Mouse (Mus musculus) lung, embryonic 16.5 days (tissue): ENCODE measurements at regions not wholly inside any gene's neighbourhood (a gene's known extent, or its start where the extent isn't known, plus 50 kb on each side); places are given as distances from the start of the nearest gene placed in this dataset.

Source experiments
- ATAC-seq: fragments of 200-750 bp; cut with Nextera tagmentation; 2 replicates; pipeline ENCODE4 v1.8.0; 2017; ENCODE audit warnings: low read depth, mild to moderate bottlenecking, moderate library complexity
- H3K27ac ChIP-seq: fragments of 300-500 bp; sonication (generic); 2 replicates; pipeline ENCODE4 v1.5.1; 2014; ENCODE audit warnings: mild to moderate bottlenecking, control low read depth, low read length
- H3K27me3 ChIP-seq: fragments of 300-500 bp; sonication (generic); 2 replicates; pipeline ENCODE4 v1.6.1; 2014; ENCODE audit warnings: low read depth, low read length, mixed read lengths; ENCODE audit not compliant: control insufficient read depth, insufficient read depth
- H3K36me3 ChIP-seq: fragments of 300-500 bp; sonication (generic); 2 replicates; pipeline ENCODE4 v1.6.1; 2014; ENCODE audit warnings: low read length; ENCODE audit not compliant: control insufficient read depth, insufficient read depth
- H3K4me1 ChIP-seq: fragments of 300-500 bp; sonication (generic); replicated peaks from 2 replicates; pipeline ENCODE4 v1.6.1; 2014; ENCODE audit warnings: low read length, mixed read lengths; ENCODE audit not compliant: control insufficient read depth, insufficient read depth
- H3K4me2 ChIP-seq: fragments of 300-500 bp; sonication (generic); 2 replicates; pipeline ENCODE4 v1.6.1; 2014; ENCODE audit warnings: low read depth, low read length, control low read depth
- H3K4me3 ChIP-seq: fragments of 300-500 bp; sonication (generic); 2 replicates; pipeline ENCODE4 v1.5.1; 2014; ENCODE audit warnings: mild to moderate bottlenecking, low read length, control low read depth
- H3K9ac ChIP-seq: fragments of 300-500 bp; sonication (generic); 2 replicates; pipeline ENCODE4 v1.6.1; 2014; ENCODE audit warnings: low read length, control low read depth
- H3K9me3 ChIP-seq: fragments of 300-500 bp; sonication (generic); 2 replicates; pipeline ENCODE4 v1.6.1; 2016; ENCODE audit warnings: low read length; ENCODE audit not compliant: control insufficient read depth
- WGBS: fragments of 180-500 bp; shearing (Covaris S2); extraction: QIAGEN DNeasy Blood & Tissue Kit; methylation state at CpG from one replicate; pipeline ENCODE4 v1.1.7; 2014; 5-methylcytosine and 5-hydroxymethylcytosine counted together

DNA sequence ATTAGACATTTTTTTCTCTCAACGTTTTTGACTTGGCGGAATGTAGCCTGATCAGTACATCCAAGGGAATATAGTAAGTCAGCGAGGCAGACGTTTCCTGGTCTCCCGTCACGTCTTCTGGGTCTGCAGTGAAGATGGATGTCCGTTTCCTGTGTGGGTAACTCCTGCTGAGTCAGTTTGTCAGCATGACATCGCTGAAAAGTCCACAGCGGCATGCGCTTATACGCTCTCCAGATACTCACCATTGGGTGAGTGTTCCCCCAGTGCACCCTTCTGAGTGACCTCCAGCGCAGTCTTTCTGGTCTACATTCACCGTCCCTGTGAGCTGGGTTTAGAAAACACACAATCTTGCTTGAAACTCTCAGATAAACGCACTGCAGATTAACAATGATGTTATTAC, 58.5 kb upstream of the Klf6 start:
- Histone ChIP-seq H3K27me3 (no peaks in the 10 kb centered on the region), H3K4me2 (peak overlapping the region; percentile 2; the same call in 1 of the 2 replicates), H3K9me3 (no peaks in the 10 kb centered on the region), H3K4me3 (no peak overlapping the region), H3K27ac (peak overlapping the region; percentile 86), H3K4me1 (peaks cover 15% of the 10 kb centered on the region), H3K36me3 (no peaks in the 10 kb centered on the region), H3K9ac (no peak overlapping the region)
- WGBS = 36% methylated on average over 14 of the region's 14 CpGs
- ATAC-seq = peak; percentile 26; the same call in 1 of the 2 replicates

DNA sequence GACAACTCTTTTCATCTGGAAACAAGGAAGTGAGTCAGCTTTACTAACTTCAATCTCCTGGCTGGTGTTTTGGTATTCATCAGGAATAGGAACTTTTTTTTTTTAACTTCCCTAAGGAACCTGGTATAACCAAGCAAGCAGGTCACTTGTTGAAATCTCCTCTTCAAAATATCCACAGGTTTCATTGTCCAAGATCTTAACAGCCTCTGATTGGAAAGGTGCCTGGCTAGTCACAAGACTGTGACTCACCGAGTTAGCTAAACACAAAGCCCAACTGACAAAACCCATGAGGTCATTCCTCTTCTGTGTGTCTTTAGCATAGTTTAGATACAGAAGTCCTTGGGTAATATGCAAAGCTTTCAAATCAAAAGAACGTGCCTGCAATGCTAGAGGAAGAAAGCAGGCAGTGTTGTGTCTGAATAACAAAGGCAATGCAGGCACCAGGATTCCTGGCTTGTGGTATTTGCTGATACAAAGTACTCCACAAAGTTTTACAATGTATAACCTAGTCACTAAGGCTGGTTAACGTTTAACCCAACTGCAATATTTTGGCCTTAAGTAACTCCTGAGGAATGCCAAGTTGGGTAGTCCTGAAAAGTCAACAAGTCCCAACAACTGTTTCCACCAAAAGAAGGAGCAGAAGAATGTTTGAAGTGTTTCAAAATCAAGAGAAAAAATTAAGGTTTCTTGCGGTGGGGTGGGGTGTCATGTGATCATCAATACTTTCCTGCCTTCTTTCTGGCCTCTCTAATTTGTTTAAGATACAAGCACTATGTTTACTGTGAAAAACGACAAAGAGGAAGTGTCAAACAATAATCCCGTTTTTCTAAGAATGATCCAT, 57.5 kb upstream of the Klf6 start:
- 16% methylated on average over 6 of the region's 6 CpGs for WGBS
- Histone ChIP-seq H3K4me2 (0 out of 2 replicates have a peak overlapping the region, but pooled peaks have one; percentile 3), H3K36me3 (no peaks in the 10 kb centered on the region), H3K4me1 (peaks cover 15% of the 10 kb centered on the region), H3K9ac (no peak overlapping the region), H3K4me3 (no peak overlapping the region), H3K9me3 (no peaks in the 10 kb centered on the region), H3K27ac (peak overlapping the region; percentile 86), H3K27me3 (no peaks in the 10 kb centered on the region)
- ATAC-seq = peak; percentile 88

DNA sequence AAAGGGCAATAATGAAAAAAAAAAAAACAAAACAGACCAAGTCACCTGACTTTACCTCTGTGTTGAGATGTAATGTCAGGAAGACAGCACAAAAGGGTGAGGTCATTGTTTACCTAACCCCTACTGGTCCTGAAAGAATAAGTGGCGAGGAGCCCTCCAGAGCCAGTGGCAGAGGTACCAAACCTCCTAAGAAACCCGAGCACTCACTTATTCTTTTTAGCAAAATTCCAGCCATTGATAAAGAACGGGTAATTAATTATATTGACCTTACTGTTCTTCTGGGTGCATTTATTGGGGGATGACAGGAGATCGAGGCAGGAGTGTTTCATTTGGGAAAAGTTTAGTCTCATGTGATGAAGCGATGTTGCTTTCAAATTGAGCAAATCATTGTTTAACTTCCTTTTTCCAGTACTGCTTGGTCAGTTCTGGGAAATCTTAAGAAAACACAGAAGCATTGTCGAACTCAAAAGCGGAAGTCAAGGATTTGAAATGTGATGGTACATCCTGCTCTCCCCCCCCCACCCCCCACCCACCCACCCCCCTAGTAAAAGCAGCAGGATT, 56.8 kb upstream of the Klf6 start:
- peak overlapping the region; percentile 86 for H3K27ac ChIP-seq
- no peaks in the 10 kb centered on the region for H3K27me3 ChIP-seq
- ATAC-seq = peak; percentile 52
- no peak overlapping the region for H3K4me2 ChIP-seq
- H3K4me1 ChIP-seq = peaks cover 15% of the 10 kb centered on the region
- no peak overlapping the region; the same call in 1 of the 2 replicates for H3K4me3 ChIP-seq
- no peak overlapping the region for H3K9ac ChIP-seq
- no peaks in the 10 kb centered on the region for H3K36me3 ChIP-seq
- 23% methylated on average over 7 of the region's 7 CpGs for WGBS
- H3K9me3 ChIP-seq = no peaks in the 10 kb centered on the region

DNA sequence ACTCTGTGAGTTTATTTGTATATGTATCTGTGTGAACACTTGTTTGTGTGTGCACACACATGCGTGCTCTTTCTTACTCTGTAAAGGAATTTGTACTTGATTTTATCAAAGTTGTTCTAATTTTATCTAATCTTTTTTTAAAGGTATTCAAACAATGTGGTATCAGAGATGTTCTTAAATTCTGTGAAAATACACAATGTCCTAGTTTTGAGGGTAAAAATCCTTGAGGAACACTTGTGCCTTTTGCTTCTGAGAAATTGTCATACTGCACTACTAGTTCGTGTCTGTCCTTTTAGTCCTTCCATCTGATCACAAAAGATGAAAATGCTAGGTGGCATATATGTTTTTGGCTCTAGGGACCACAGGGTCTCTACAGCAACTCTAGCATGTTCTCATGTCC, 52.9 kb upstream of the Klf6 start:
- Histone ChIP-seq H3K27me3 (no peaks in the 10 kb centered on the region), H3K4me1 (peaks cover 2% of the 10 kb centered on the region; the same call in 1 of the 2 replicates), H3K4me2 (no peak overlapping the region), H3K4me3 (no peak overlapping the region), H3K9me3 (no peaks in the 10 kb centered on the region), H3K27ac (no peak overlapping the region), H3K9ac (no peak overlapping the region), H3K36me3 (no peaks in the 10 kb centered on the region)
- ATAC-seq = no peak
- 59% methylated on average over 2 of the region's 2 CpGs for WGBS
